Mouse (Mus musculus) CD4-positive naive resting alpha-beta T cell, adult 76 days (primary cell): ENCODE results near the gene Zfp536. TPM values are rescaled to one million over a fixed set of nuclear protein-coding genes. Genes with fewer than 3 reads are reported as not detected.

Experiments
- total RNA-seq: library from RNA; stranded (reverse); gene quantifications from one replicate; pipeline ENCODE4 v1.2.4, GENCODE M21; 2023

Zfp536 gene
- total RNA-seq = 0.35 TPM

DNA sequence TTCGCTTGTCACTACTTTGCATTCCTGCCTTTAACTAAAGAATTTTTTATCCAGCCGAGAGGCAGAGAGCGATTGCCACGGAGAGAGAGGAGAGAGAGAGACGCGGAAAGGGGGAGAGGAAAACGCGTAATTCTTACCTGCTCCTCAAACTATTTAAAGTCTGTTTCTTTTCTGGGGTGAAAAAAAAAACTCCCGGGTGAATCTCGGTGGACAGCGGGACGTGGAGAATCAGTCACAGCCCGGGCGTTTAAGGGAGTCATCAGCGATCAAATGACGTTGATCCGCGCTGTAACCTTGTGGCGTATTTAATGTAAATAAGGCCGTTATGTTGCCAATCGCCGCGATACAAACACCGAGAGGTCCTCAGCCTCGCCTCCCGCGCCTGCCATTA is at the start of gene Zfp536:
TSS of gene Zfp536 (minus strand) at position 330 of the 391 bp plus-strand sequence.

Other genes with a start within 250 kb of the Zfp536 start
- gene Uri1, start 249.9 kb upstream of the Zfp536 start, total RNA-seq = 37.8 TPM